Mouse (Mus musculus): Measurements from ENCODE around the gene Kif1a. TPM values are rescaled to one million over a fixed set of nuclear protein-coding genes. Genes with fewer than 3 reads are reported as not detected.

Kif1a gene
- total and polyA plus RNA-seq, 3 experiments: not detected

GRCm38 (mm10) chr1:93071487-93071971 lies 30.2 kb downstream of the Kif1a start:
- Histone ChIP-seq H3K9me3 (replicated peaks; ENCODE audit: insufficient read depth, low read length) (no peaks in the 10 kb centered on the region), H3K4me1 (ENCODE audit: control insufficient read depth in 1 of 2, insufficient read depth in 2 of 2, low read length in 2 of 2) (no peaks in the 10 kb centered on the region), H3K27ac (ENCODE audit: control insufficient read depth, low read depth, low read length) (no peak overlapping the region), H3K4me3 (ENCODE audit: control insufficient read depth in 1 of 2, insufficient read depth in 1 of 2, low read depth in 2 of 2, low read length in 2 of 2) (no peak overlapping the region), H3K9ac (ENCODE audit: control insufficient read depth, low read depth, low read length, poor library complexity, severe bottlenecking) (no peak overlapping the region), H3K27me3 (ENCODE audit: control insufficient read depth in 1 of 2, insufficient read depth in 2 of 2, low read length in 2 of 2) (no peaks in the 10 kb centered on the region), H3K36me3 (ENCODE audit: control insufficient read depth in 1 of 2, insufficient read depth in 2 of 2, low read length in 2 of 2) (no peaks in the 10 kb centered on the region), H3K79me2 (ENCODE audit: control insufficient read depth, insufficient read depth, low read length, poor library complexity) (no peaks in the 10 kb centered on the region)
- no peak for DNase-seq (ENCODE audit: low read depth, low spot score)
- TF ChIP-seq HCFC1 (IDR thresholded peaks at IDR 0.05; ENCODE audit: low read depth, low read length) (no peak), POLR2A (IDR thresholded peaks at IDR 0.05; ENCODE audit: control insufficient read depth in 1 of 2, insufficient read depth in 1 of 2, low read depth in 1 of 2, low read length in 2 of 2, poor library complexity in 1 of 2) (no peak), MEF2A (IDR thresholded peaks at IDR 0.05; ENCODE audit: extremely low read depth, insufficient replicate concordance, low read depth, low read length, poor library complexity, severe bottlenecking) (no peak), ZC3H11A (IDR thresholded peaks at IDR 0.05; ENCODE audit: low read depth, low read length) (no peak), GABPA (IDR thresholded peaks at IDR 0.05; ENCODE audit: low read depth, low read length) (no peak), POLR2AphosphoS5 (IDR thresholded peaks at IDR 0.05; ENCODE audit: borderline replicate concordance, low read depth, low read length) (no peak), MAZ (IDR thresholded peaks at IDR 0.05; ENCODE audit: low read depth, low read length) (no peak), CHD2 (IDR thresholded peaks at IDR 0.05; ENCODE audit: low read length) (no peak), BHLHE40 (IDR thresholded peaks at IDR 0.05; ENCODE audit: borderline replicate concordance, low read depth, low read length) (no peak), ELF1 (IDR thresholded peaks at IDR 0.05; ENCODE audit: low read depth, low read length) (no peak), UBTF (IDR thresholded peaks at IDR 0.05; ENCODE audit: borderline replicate concordance, insufficient read depth, low read depth, low read length) (no peak), KAT2A (conservative IDR thresholded peaks at IDR 0.05; ENCODE audit: low read depth, low read length) (no peak), MXI1 (IDR thresholded peaks at IDR 0.05; ENCODE audit: low read depth, low read length) (no peak), MYC (IDR thresholded peaks at IDR 0.05; ENCODE audit: low read depth, low read length) (no peak), ETS1 (IDR thresholded peaks at IDR 0.05; ENCODE audit: low read depth, low read length) (no peak), CTCF (IDR thresholded peaks at IDR 0.05 in 2 of 3, conservative IDR thresholded peaks at IDR 0.05 in 1 of 3; ENCODE audit: control insufficient read depth in 1 of 3, insufficient read depth in 1 of 3, low read depth in 2 of 3, low read length in 3 of 3, poor library complexity in 1 of 3, severe bottlenecking in 1 of 3) (no peak)

GRCm38 (mm10) chr1:93070881-93071280 lies 30.9 kb downstream of the Kif1a start:
- H3K36me3 ChIP-seq (ENCODE audit: control insufficient read depth in 1 of 2, insufficient read depth in 2 of 2, low read length in 2 of 2): no peaks in the 10 kb centered on the region
- no peak overlapping the region for H3K27ac ChIP-seq (ENCODE audit: control insufficient read depth, low read depth, low read length)
- H3K9me3 ChIP-seq (replicated peaks; ENCODE audit: insufficient read depth, low read length): no peaks in the 10 kb centered on the region
- no peaks in the 10 kb centered on the region for H3K4me1 ChIP-seq (ENCODE audit: control insufficient read depth in 1 of 2, insufficient read depth in 2 of 2, low read length in 2 of 2)
- H3K9ac ChIP-seq (ENCODE audit: control insufficient read depth, low read depth, low read length, poor library complexity, severe bottlenecking): no peak overlapping the region
- no peak overlapping the region for H3K4me3 ChIP-seq (ENCODE audit: control insufficient read depth in 1 of 2, insufficient read depth in 1 of 2, low read depth in 2 of 2, low read length in 2 of 2)
- H3K27me3 ChIP-seq (ENCODE audit: control insufficient read depth in 1 of 2, insufficient read depth in 2 of 2, low read length in 2 of 2): no peaks in the 10 kb centered on the region
- TF ChIP-seq RCOR1 (IDR thresholded peaks at IDR 0.05; ENCODE audit: low read depth, low read length): no peak
- no peak for TF ChIP-seq ZKSCAN1 (IDR thresholded peaks at IDR 0.05; ENCODE audit: low read depth, low read length)
- TF ChIP-seq EP300 (IDR thresholded peaks at IDR 0.05; ENCODE audit: low read depth in 1 of 2, low read length in 2 of 2): no peak
- no peak for TF ChIP-seq CHD1 (IDR thresholded peaks at IDR 0.05; ENCODE audit: low read depth, low read length)
- TF ChIP-seq TCF12 (IDR thresholded peaks at IDR 0.05; ENCODE audit: low read depth, low read length): no peak
- no peak for TF ChIP-seq TBP (IDR thresholded peaks at IDR 0.05; ENCODE audit: low read depth, low read length)
- no peak for TF ChIP-seq SMC3 (IDR thresholded peaks at IDR 0.05; ENCODE audit: low read depth, low read length)
- no peak for TF ChIP-seq KAT2A (conservative IDR thresholded peaks at IDR 0.05; ENCODE audit: low read depth, low read length)
- no peak for TF ChIP-seq HCFC1 (IDR thresholded peaks at IDR 0.05; ENCODE audit: low read depth, low read length)
- no peak for TF ChIP-seq POLR2AphosphoS5 (IDR thresholded peaks at IDR 0.05; ENCODE audit: borderline replicate concordance, low read depth, low read length)
- no peak for TF ChIP-seq UBTF (IDR thresholded peaks at IDR 0.05; ENCODE audit: borderline replicate concordance, insufficient read depth, low read depth, low read length)
- H3K79me2 ChIP-seq (ENCODE audit: control insufficient read depth, insufficient read depth, low read length, poor library complexity): no peaks in the 10 kb centered on the region
- DNase-seq (ENCODE audit: low read depth, low spot score): no peak

All from MEL (cell line).